Mouse (Mus musculus) E14TG2a.4 (cell line): Measurements from ENCODE around the gene Dgki.

ENCODE experiments used
- CTCF ChIP-seq: conservative IDR thresholded peaks from 2 replicates; pipeline ENCODE4 v1.5.1; 2014; ENCODE audit warnings: low read length
- NANOG ChIP-seq: IDR thresholded peaks from 2 replicates; pipeline ENCODE4 v1.6.1; 2014; ENCODE audit warnings: borderline replicate concordance, low read length, mixed read lengths

- TF ChIP-seq CTCF (no peak), NANOG (no peak)
Observed at GRCm38 (mm10) chr6:37199502-37199901, 100.5 kb downstream of the Dgki start.
